Mouse (Mus musculus) hindbrain, postnatal 0 days (tissue): ENCODE data around the gene Srpk1. TPM values are rescaled to one million over a fixed set of nuclear protein-coding genes. Genes with fewer than 3 reads are reported as not detected.
A peak's percentile ranks its signal among the peaks of the same experiment; 100 is the strongest.

Experiments used
- ATAC-seq: fragments of 200-750 bp; cut with Nextera tagmentation; 2 replicates; pipeline ENCODE4 v1.8.0; 2017; ENCODE audit warnings: mild to moderate bottlenecking, moderate TSS enrichment, moderate library complexity
- DNase-seq: peaks from one replicate; pipeline ENCODE4 v3.0.0-alpha.2; 2015; ENCODE audit warnings: low spot score
- H3K27ac ChIP-seq: fragments of 300-500 bp; sonication (generic); 2 replicates; pipeline ENCODE4 v1.5.1; 2014; ENCODE audit warnings: mild to moderate bottlenecking
- H3K27me3 ChIP-seq: fragments of 300-500 bp; sonication (generic); 2 replicates; pipeline ENCODE4 v1.6.1; 2014; ENCODE audit warnings: low read length, mixed read lengths; ENCODE audit not compliant: insufficient read depth
- H3K36me3 ChIP-seq: fragments of 300-500 bp; sonication (generic); 2 replicates; pipeline ENCODE4 v1.6.1; 2014; ENCODE audit warnings: low read length, mixed read lengths; ENCODE audit not compliant: insufficient read depth
- H3K4me1 ChIP-seq: fragments of 300-500 bp; sonication (generic); 2 replicates; pipeline ENCODE4 v1.6.1; 2014; ENCODE audit warnings: antibody characterized with exemption, low read length, mixed read lengths; ENCODE audit not compliant: insufficient read depth
- H3K4me2 ChIP-seq: fragments of 300-500 bp; sonication (generic); 2 replicates; pipeline ENCODE4 v1.6.1; 2014; ENCODE audit warnings: low read depth, mild to moderate bottlenecking, low read length, moderate library complexity, mixed read lengths
- H3K4me3 ChIP-seq: fragments of 300-500 bp; sonication (generic); 2 replicates; pipeline ENCODE4 v1.5.1; 2014; ENCODE audit warnings: low read length
- H3K9ac ChIP-seq: fragments of 300-500 bp; sonication (generic); replicated peaks from 2 replicates; pipeline ENCODE4 v1.6.1; 2014; ENCODE audit warnings: mild to moderate bottlenecking, low read length, moderate library complexity, mixed read lengths
- H3K9me3 ChIP-seq: fragments of 300-500 bp; sonication (generic); 2 replicates; pipeline ENCODE4 v1.6.1; 2016; ENCODE audit warnings: low read length, mixed read lengths
- CTCF ChIP-seq: IDR thresholded peaks from 2 replicates; pipeline ENCODE4 v1.5.1; 2016; ENCODE audit warnings: antibody characterized with exemption, control low read depth, low read depth
- WGBS: fragments of 180-500 bp; shearing (Covaris S2); extraction: QIAGEN DNeasy Blood & Tissue Kit; methylation state at CpG from one replicate; pipeline ENCODE4 v1.1.7; 2014; 5-methylcytosine and 5-hydroxymethylcytosine counted together
- polyA plus RNA-seq: library from polyadenylated mRNA; unstranded; fragments of >200 nt; fragmentation: Nextera tagmentation; extraction: Ambion mirVana; gene quantifications from 2 replicates; pipeline ENCODE4 v1.2.1, GENCODE M21; 2015
- total RNA-seq: library from RNA; depleted of rRNA; stranded (reverse); fragments of >200 nt; gene quantifications from 2 replicates; pipeline ENCODE4 v1.2.3, GENCODE M21; 2014; rRNA removed

Srpk1 gene
- total RNA-seq (36.0 and 52.1 TPM in 2 replicates), polyA plus RNA-seq (77.2 and 83.5 TPM in 2 replicates)

DNA sequence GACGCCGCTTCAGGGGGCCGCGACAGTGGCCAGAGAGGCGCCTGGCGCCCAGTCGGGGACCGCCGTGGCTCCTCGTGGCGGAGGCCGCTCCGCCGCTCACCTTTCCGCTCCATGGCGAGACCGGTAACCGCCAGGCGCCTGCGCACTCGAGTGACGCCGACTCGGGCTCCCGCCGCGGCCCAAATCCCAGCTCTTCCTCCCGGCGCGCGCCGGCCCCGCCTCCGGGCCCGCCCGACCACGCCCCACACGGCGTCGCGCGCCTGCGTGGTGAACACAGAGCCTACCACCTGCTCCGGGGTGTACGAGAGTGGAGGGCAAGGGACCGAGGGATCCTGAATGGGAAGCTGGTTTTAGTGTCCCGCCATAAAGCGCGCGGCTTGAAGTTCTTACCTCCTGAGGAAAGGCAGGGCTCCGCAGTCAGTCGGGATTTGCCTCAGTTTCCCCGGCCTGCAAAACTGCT, at the start of gene Srpk1:
Gene Srpk1 (minus strand): TSS at position 410 of the 460 bp plus-strand sequence.
- WGBS = 0% methylated on average over 40 of the region's 53 CpGs
- H3K27me3 ChIP-seq = no peaks in the 10 kb centered on the region
- H3K4me2 ChIP-seq = peak within 1 kb of the TSS; percentile 86
- H3K36me3 ChIP-seq = no peaks in the 10 kb centered on the region
- peak; percentile 95 for ATAC-seq
- peak within 1 kb of the TSS; percentile 95 for H3K9ac ChIP-seq
- peaks cover 7% of the 10 kb centered on the region for H3K4me1 ChIP-seq
- no peaks in the 10 kb centered on the region for H3K9me3 ChIP-seq
- DNase-seq = peak; percentile 97
- peak within 1 kb of the TSS; percentile 95 for H3K4me3 ChIP-seq
- peak within 1 kb of the TSS; percentile 94 for H3K27ac ChIP-seq
- no peak for TF ChIP-seq CTCF

GRCm38 (mm10) chr17:28659564-28659963, 37.1 kb upstream of the Srpk1 start:
- Histone ChIP-seq H3K4me1 (no peaks in the 10 kb centered on the region), H3K9me3 (no peaks in the 10 kb centered on the region), H3K27me3 (no peaks in the 10 kb centered on the region), H3K9ac (no peak overlapping the region), H3K4me3 (no peak overlapping the region), H3K36me3 (no peaks in the 10 kb centered on the region), H3K27ac (no peak overlapping the region), H3K4me2 (no peak overlapping the region)
- no peak for TF ChIP-seq CTCF
- DNase-seq = peak; percentile 9
- ATAC-seq = no peak
- WGBS = 20% methylated on average over 6 of the region's 6 CpGs

DNA sequence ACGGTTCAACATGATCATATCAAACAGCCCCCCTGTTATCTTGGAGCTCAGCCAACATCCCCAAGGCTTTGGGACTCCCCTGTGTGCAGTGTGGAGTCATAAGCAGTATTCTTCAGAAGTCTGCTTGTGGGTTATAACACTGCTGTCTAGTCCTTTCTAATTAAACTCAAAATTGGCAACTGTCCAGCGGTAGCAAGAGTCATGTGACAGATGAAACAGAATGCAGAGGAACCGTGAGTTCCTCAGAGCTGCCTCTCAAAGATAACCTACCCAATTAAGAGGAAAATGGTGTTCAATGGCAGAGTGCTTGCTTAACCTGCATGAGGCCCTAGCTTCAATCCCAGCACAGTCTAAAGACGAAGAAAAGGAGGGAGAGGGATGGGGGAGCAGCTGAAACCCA, 35.4 kb upstream of the Srpk1 start:
- TF ChIP-seq CTCF = no peak
- Histone ChIP-seq H3K27ac (no peak overlapping the region), H3K9ac (no peak overlapping the region), H3K4me3 (no peak overlapping the region), H3K36me3 (no peaks in the 10 kb centered on the region), H3K4me1 (no peaks in the 10 kb centered on the region), H3K4me2 (no peak overlapping the region), H3K27me3 (no peaks in the 10 kb centered on the region), H3K9me3 (no peaks in the 10 kb centered on the region)
- ATAC-seq = peak; percentile 18; the same call in 1 of the 2 replicates
- peak; percentile 60 for DNase-seq
- WGBS = 20% methylated on average over 4 of the region's 4 CpGs

DNA sequence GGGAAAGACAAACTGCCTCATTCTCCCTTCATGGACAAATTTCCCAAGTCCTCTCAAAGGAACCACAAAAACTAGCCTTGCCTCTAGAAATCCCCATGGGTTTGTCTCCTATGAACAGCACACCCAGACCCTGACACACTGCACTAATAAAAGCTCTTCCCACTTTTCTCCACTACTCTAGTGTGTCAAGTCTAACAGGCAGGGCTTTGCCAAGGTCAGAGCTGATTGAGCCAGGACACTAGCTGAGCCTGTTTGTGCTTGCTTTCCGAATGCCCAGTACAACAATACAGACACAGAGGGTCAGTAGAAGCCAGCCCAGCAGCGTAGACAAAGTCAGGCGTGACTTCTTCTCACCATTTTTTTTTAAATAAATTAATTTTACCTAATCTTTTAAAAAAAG, 27.8 kb upstream of the Srpk1 start:
- H3K36me3 ChIP-seq = no peaks in the 10 kb centered on the region
- ATAC-seq = no peak
- DNase-seq = no peak
- no peak for TF ChIP-seq CTCF
- 54% methylated on average over 3 of the region's 3 CpGs for WGBS
- no peak overlapping the region for H3K27ac ChIP-seq
- no peak overlapping the region for H3K4me2 ChIP-seq
- no peaks in the 10 kb centered on the region for H3K9me3 ChIP-seq
- no peak overlapping the region for H3K4me3 ChIP-seq
- H3K4me1 ChIP-seq = no peaks in the 10 kb centered on the region
- H3K27me3 ChIP-seq = no peaks in the 10 kb centered on the region
- H3K9ac ChIP-seq = no peak overlapping the region

GRCm38 (mm10) chr17:28648607-28649370, 26.3 kb upstream of the Srpk1 start:
- H3K27me3 ChIP-seq = no peaks in the 10 kb centered on the region
- no peak overlapping the region for H3K4me2 ChIP-seq
- no peaks in the 10 kb centered on the region for H3K4me1 ChIP-seq
- H3K9ac ChIP-seq = no peak overlapping the region
- DNase-seq = peak; percentile 43
- H3K9me3 ChIP-seq = no peaks in the 10 kb centered on the region
- no peak for ATAC-seq
- 52% methylated on average over 6 of the region's 6 CpGs for WGBS
- peak; percentile 74 for TF ChIP-seq CTCF
- no peak overlapping the region for H3K4me3 ChIP-seq
- H3K27ac ChIP-seq = no peak overlapping the region
- no peaks in the 10 kb centered on the region for H3K36me3 ChIP-seq

GRCm38 (mm10) chr17:28646221-28646620, 23.7 kb upstream of the Srpk1 start:
- Histone ChIP-seq H3K4me2 (no peak overlapping the region), H3K36me3 (no peaks in the 10 kb centered on the region), H3K4me1 (no peaks in the 10 kb centered on the region), H3K27ac (no peak overlapping the region), H3K27me3 (no peaks in the 10 kb centered on the region), H3K9ac (no peak overlapping the region), H3K9me3 (no peaks in the 10 kb centered on the region), H3K4me3 (no peak overlapping the region)
- DNase-seq (no peak), ATAC-seq (no peak)
- 74% methylated on average over 3 of the region's 3 CpGs for WGBS
- no peak for TF ChIP-seq CTCF

GRCm38 (mm10) chr17:28644112-28644511, 21.6 kb upstream of the Srpk1 start:
- no peak for ATAC-seq
- Histone ChIP-seq H3K9ac (no peak overlapping the region), H3K27me3 (no peaks in the 10 kb centered on the region), H3K4me1 (no peaks in the 10 kb centered on the region), H3K36me3 (no peaks in the 10 kb centered on the region), H3K4me2 (no peak overlapping the region), H3K9me3 (no peaks in the 10 kb centered on the region), H3K27ac (no peak overlapping the region), H3K4me3 (no peak overlapping the region)
- no peak for DNase-seq
- TF ChIP-seq CTCF = no peak
- 50% methylated on average over 4 of the region's 4 CpGs for WGBS
